Mouse (Mus musculus) C2C12 (cell line): ENCODE measurements around the gene Plekhm1. TPM values are rescaled to one million over a fixed set of nuclear protein-coding genes. Genes with fewer than 3 reads are reported as not detected.
A peak's percentile ranks its signal among the peaks of the same experiment; 100 is the strongest.

Source experiments
- H3K27me3 ChIP-seq: one replicate; pipeline ENCODE4 v1.6.1; 2011; ENCODE audit not compliant: control insufficient read depth, insufficient read depth, insufficient read length
- H3K36me3 ChIP-seq: one replicate; pipeline ENCODE4 v1.6.1; 2011; ENCODE audit not compliant: control insufficient read depth, insufficient read depth
- H3K4me3 ChIP-seq: one replicate; pipeline ENCODE4 v1.5.1; 2011; ENCODE audit warnings: mild to moderate bottlenecking, control low read depth; ENCODE audit not compliant: poor library complexity, insufficient read depth, severe bottlenecking
- H3K79me2 ChIP-seq: one replicate; pipeline ENCODE4 v1.6.1; 2011; ENCODE audit not compliant: control insufficient read depth, insufficient read depth
- H3K79me3 ChIP-seq: one replicate; pipeline ENCODE4 v1.6.1; 2011; ENCODE audit warnings: low read depth, control low read depth
- H3ac ChIP-seq: one replicate; pipeline ENCODE3; 2011; ENCODE audit warnings: low read depth; ENCODE audit not compliant: control insufficient read depth, insufficient read length
- CEBPB ChIP-seq: IDR thresholded peaks from one replicate; pipeline ENCODE4 v1.6.1; 2011; ENCODE audit warnings: low read depth, mild to moderate bottlenecking, control low read depth, moderate library complexity
- CTCF ChIP-seq: IDR thresholded peaks from one replicate; pipeline ENCODE4 v1.5.1; 2011; ENCODE audit not compliant: control insufficient read depth, insufficient read depth, insufficient read length
- FOSL1 ChIP-seq: IDR thresholded peaks from one replicate; pipeline ENCODE4 v1.8.0; 2011; ENCODE audit warnings: mild to moderate bottlenecking, low read length; ENCODE audit not compliant: poor library complexity, insufficient read depth, severe bottlenecking
- MAX ChIP-seq: IDR thresholded peaks from one replicate; pipeline ENCODE4 v1.6.1; 2011; ENCODE audit warnings: mild to moderate bottlenecking, control low read depth
- MYOD1 ChIP-seq: IDR thresholded peaks from one replicate; pipeline ENCODE4 v1.6.1; 2011; ENCODE audit warnings: low read depth; ENCODE audit not compliant: control insufficient read depth, insufficient read length
- MYOG ChIP-seq: IDR thresholded peaks from one replicate; pipeline ENCODE4 v1.6.1; 2011; ENCODE audit not compliant: control insufficient read depth, insufficient read length; ENCODE audit errors: extremely low read depth
- USF1 ChIP-seq: IDR thresholded peaks from one replicate; pipeline ENCODE4 v1.6.1; 2011; ENCODE audit warnings: low read depth, mild to moderate bottlenecking, control low read depth, moderate library complexity
- polyA plus RNA-seq: library from polyadenylated mRNA; unstranded; fragments of >200 nt; fragmentation: generic; extraction: Trizol; gene quantifications from one replicate; pipeline ENCODE4 v1.2.1, GENCODE M21; 2012; ENCODE audit warnings: missing spikeins

Plekhm1 gene
- polyA plus RNA-seq, 1 experiment, result 7.1 TPM

- Histone ChIP-seq H3K36me3 (no peaks in the 10 kb centered on the region), H3K79me2 (no peaks in the 10 kb centered on the region), H3K79me3 (no peaks in the 10 kb centered on the region), H3ac (no peak overlapping the region), H3K4me3 (no peak overlapping the region), H3K27me3 (no peaks in the 10 kb centered on the region)
- TF ChIP-seq MAX, result no peak
- no peak for TF ChIP-seq USF1
- TF ChIP-seq FOSL1, result no peak
- TF ChIP-seq MYOD1, result no peak
- TF ChIP-seq CEBPB, result no peak
- TF ChIP-seq MYOG, result no peak
- no peak for TF ChIP-seq CTCF
Observed at GRCm38 (mm10) chr11:103337180-103337579, 75.3 kb downstream of the Plekhm1 start.

DNA sequence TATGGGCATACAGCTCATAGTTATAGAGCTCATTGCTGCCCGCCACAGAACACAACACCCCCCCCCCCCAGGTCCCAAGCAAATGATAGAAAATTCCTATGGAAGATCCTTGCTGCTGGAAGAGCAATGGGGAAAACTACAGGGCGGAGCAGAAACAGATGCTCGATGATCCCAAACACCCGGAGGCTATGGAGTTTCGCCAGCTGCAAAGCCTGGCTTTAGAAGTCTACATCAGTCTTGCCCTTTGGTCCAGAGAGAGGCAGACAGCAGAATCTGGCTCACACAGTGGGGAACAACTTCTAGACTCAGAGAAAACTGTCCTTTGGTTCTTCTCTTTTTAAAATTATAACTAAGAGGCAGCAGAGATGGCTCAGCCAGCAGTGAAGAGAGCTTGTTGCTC, 76.9 kb downstream of the Plekhm1 start:
- TF ChIP-seq MYOG (no peak), USF1 (no peak), MYOD1 (no peak), FOSL1 (no peak)
- no peaks in the 10 kb centered on the region for H3K79me3 ChIP-seq
- no peak overlapping the region for H3K4me3 ChIP-seq
- no peak overlapping the region for H3ac ChIP-seq
- H3K36me3 ChIP-seq, result no peaks in the 10 kb centered on the region
- H3K79me2 ChIP-seq, result no peaks in the 10 kb centered on the region
- H3K27me3 ChIP-seq, result no peaks in the 10 kb centered on the region

GRCm38 (mm10) chr11:103334925-103335324, 77.6 kb downstream of the Plekhm1 start:
- no peaks in the 10 kb centered on the region for H3K79me2 ChIP-seq
- no peaks in the 10 kb centered on the region for H3K79me3 ChIP-seq
- no peaks in the 10 kb centered on the region for H3K27me3 ChIP-seq
- no peak overlapping the region for H3ac ChIP-seq
- H3K4me3 ChIP-seq, result no peak overlapping the region
- no peaks in the 10 kb centered on the region for H3K36me3 ChIP-seq
- TF ChIP-seq FOSL1 (no peak), MAX (no peak), CTCF (no peak), MYOG (no peak), CEBPB (no peak), MYOD1 (no peak), USF1 (no peak)

DNA sequence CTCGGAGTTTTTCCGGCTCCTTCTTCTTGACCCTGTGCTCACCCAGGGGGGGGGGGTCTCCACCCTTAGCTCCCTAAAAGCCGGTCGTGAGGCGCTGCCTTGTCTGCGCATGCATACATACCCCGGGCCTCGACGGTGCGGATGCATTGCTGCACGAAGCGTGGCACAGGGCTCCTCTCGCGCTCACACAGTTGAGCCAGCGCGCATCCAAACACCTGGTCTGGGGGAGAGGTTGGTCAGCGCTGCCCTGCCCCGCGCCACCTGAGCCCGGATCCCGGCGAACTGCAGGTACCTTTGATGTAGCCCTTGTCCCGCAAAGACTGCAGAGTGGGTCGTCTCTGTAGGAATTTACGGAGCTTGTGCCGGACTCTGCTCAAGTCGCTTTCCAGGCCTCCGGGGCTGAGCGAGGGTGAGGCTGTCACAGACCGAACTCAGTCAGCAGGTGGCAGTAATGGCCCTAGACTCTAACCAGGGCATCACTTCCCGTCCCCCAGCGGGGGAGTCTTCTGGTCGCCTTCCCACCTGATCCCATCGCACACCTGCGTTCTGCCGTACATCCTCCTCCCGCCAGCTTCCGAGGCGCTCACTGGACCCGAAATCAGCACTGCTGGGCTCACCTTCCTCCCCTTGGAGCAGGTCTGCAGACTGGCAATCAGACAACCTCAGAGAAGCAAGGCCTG, 78.6 kb downstream of the Plekhm1 start:
- Histone ChIP-seq H3K4me3 (no peak overlapping the region), H3K79me2 (no peaks in the 10 kb centered on the region), H3K79me3 (no peaks in the 10 kb centered on the region), H3ac (no peak overlapping the region), H3K36me3 (no peaks in the 10 kb centered on the region), H3K27me3 (no peaks in the 10 kb centered on the region)
- TF ChIP-seq USF1 (no peak), MYOD1 (no peak), MYOG (no peak), CTCF (peak; percentile 54), MAX (no peak), CEBPB (no peak), FOSL1 (no peak)

DNA sequence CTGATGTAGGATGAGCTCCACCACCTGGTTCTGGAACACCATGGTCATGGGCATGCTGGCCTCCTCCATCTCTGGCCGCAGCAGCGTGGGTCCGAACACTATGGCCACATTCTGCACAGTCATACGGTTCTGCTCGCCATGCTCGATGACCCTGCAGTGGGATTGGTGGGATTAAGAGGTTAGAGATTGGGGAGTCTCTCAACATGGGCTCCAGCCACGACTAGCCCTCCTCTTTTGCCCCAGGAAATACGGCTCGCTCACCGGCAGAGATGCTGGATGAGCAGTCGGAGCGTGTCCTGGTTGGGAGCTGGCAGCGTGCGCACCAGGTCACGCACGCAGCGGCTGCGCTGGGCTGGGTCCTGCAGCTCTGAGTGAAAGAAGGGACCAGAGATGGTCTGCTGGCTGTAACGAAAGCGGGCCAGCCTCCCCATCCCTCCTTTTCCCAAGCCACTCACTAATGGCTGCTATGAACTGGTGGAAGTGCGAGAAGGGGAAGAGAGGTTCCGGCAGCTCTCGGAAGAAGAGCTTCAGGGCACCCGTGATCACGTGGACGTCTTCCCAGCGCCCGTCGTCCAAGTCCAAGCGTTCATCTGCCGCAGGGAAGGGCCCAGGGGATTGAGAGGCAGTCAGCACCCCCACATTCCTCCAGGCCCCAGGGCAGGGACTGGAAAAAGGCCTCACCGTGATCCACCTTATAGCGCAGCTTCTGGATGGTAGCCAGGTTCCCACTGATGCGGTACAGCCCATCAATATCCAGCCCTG, 79.4 kb downstream of the Plekhm1 start:
- H3K27me3 ChIP-seq, result no peaks in the 10 kb centered on the region
- TF ChIP-seq MYOG, result no peak
- TF ChIP-seq MAX, result no peak
- TF ChIP-seq USF1, result no peak
- no peak for TF ChIP-seq FOSL1
- no peak for TF ChIP-seq CTCF
- no peak for TF ChIP-seq CEBPB
- TF ChIP-seq MYOD1, result no peak
- H3ac ChIP-seq, result no peak overlapping the region
- H3K36me3 ChIP-seq, result no peaks in the 10 kb centered on the region
- H3K79me2 ChIP-seq, result no peaks in the 10 kb centered on the region
- H3K4me3 ChIP-seq, result no peak overlapping the region
- H3K79me3 ChIP-seq, result no peaks in the 10 kb centered on the region
